Mouse (Mus musculus) limb, embryonic 13.5 days (tissue): ENCODE results near the gene Hectd4. TPM values are rescaled to one million over a fixed set of nuclear protein-coding genes. Genes with fewer than 3 reads are reported as not detected.

Source experiments
- polyA plus RNA-seq: library from polyadenylated mRNA; unstranded; fragments of >200 nt; fragmentation: Nextera tagmentation; extraction: Ambion mirVana; gene quantifications from 2 replicates; pipeline ENCODE4 v1.2.1, GENCODE M21; 2015

Hectd4 gene
- polyA plus RNA-seq, 1 experiment from 2014 or later, result 5.2 TPM

Other genes starting within 250 kb of the Hectd4 start
- 0.09 and 0.15 TPM in 2 replicates for gene Rph3a, start 210.1 kb upstream of the Hectd4 start, polyA plus RNA-seq
- gene Ptpn11, start 28.8 kb upstream of the Hectd4 start, polyA plus RNA-seq, result 25.6 and 25.8 TPM in 2 replicates
- 616 and 635 TPM in 2 replicates for gene Rpl6, start 15.7 kb upstream of the Hectd4 start, polyA plus RNA-seq
- gene Trafd1, start 165.4 kb downstream of the Hectd4 start, polyA plus RNA-seq, result 78.5 and 78.9 TPM in 2 replicates
- gene Naa25, start 177.7 kb downstream of the Hectd4 start, polyA plus RNA-seq, result 38.3 and 40.6 TPM in 2 replicates
- 1.8 and 2.5 TPM in 2 replicates for gene Tmem116, start 231.7 kb downstream of the Hectd4 start, polyA plus RNA-seq
- gene Erp29, start 232.3 kb downstream of the Hectd4 start, polyA plus RNA-seq, result 158 and 161 TPM in 2 replicates